Mouse (Mus musculus) MEL (cell line): ENCODE results near the gene Lpar3. TPM values are rescaled to one million over a fixed set of nuclear protein-coding genes. Genes with fewer than 3 reads are reported as not detected.

Experiments
- DNase-seq: peaks from one replicate; pipeline ENCODE4 v3.0.0; 2011; ENCODE audit warnings: low read depth, low spot score
- H3K27ac ChIP-seq: 2 replicates; pipeline ENCODE4 v1.5.1; 2012; ENCODE audit warnings: low read depth, mild to moderate bottlenecking, control low read depth, low read length, moderate library complexity; ENCODE audit not compliant: control insufficient read depth
- H3K27me3 ChIP-seq, 2 experiments: fragments of 150-350 bp in 1 of 2; sonication (generic) in 1 of 2; 2 replicates each; pipeline ENCODE4 v1.6.1; 2012; ENCODE audit warnings: low read length in 2 of 2, mild to moderate bottlenecking in 2 of 2, improper control_type of control experiment in 1 of 2, moderate library complexity in 1 of 2; ENCODE audit not compliant: insufficient read depth in 2 of 2, control insufficient read depth in 1 of 2
- H3K36me3 ChIP-seq, 2 experiments: 2 replicates each; pipeline ENCODE4 v1.6.1; 2012 to 2014; ENCODE audit warnings: low read length in 2 of 2, improper control_type of control experiment in 1 of 2, inconsistent platforms in 1 of 2, mild to moderate bottlenecking in 1 of 2; ENCODE audit not compliant: insufficient read depth in 2 of 2, control insufficient read depth in 1 of 2
- H3K4me1 ChIP-seq, 2 experiments: fragments of 150-350 bp in 1 of 2; sonication (generic) in 1 of 2; 2 replicates each; pipeline ENCODE4 v1.6.1; 2012; ENCODE audit warnings: low read length in 2 of 2, improper control_type of control experiment in 1 of 2, mild to moderate bottlenecking in 1 of 2; ENCODE audit not compliant: insufficient read depth in 2 of 2, control insufficient read depth in 1 of 2
- H3K4me3 ChIP-seq, 2 experiments: fragments of 150-350 bp in 1 of 2; sonication (generic) in 1 of 2; 2 replicates each; pipeline ENCODE4 v1.5.1; 2012; ENCODE audit warnings: low read depth in 2 of 2, low read length in 2 of 2, mild to moderate bottlenecking in 2 of 2, moderate library complexity in 2 of 2, control low read depth in 1 of 2, improper control_type of control experiment in 1 of 2; ENCODE audit not compliant: control insufficient read depth in 1 of 2, insufficient read depth in 1 of 2
- H3K79me2 ChIP-seq: 2 replicates; pipeline ENCODE4 v1.6.1; 2012; ENCODE audit warnings: mild to moderate bottlenecking, low read length, moderate library complexity; ENCODE audit not compliant: control insufficient read depth, poor library complexity, insufficient read depth
- H3K9ac ChIP-seq: 2 replicates; pipeline ENCODE4 v1.6.1; 2012; ENCODE audit warnings: low read depth, mild to moderate bottlenecking, control low read depth, low read length, moderate library complexity; ENCODE audit not compliant: control insufficient read depth, poor library complexity, severe bottlenecking
- H3K9me3 ChIP-seq: fragments of 150-350 bp; sonication (generic); replicated peaks from 2 replicates; pipeline ENCODE4 v1.6.1; 2012; ENCODE audit warnings: mild to moderate bottlenecking, low read length, improper control_type of control experiment, moderate library complexity; ENCODE audit not compliant: insufficient read depth
- CHD1 ChIP-seq: IDR thresholded peaks from 2 replicates; pipeline ENCODE4 v1.6.1; 2012; ENCODE audit warnings: low read depth, mild to moderate bottlenecking, inconsistent platforms, low read length, improper control_type of control experiment
- CHD2 ChIP-seq: IDR thresholded peaks from 2 replicates; pipeline ENCODE4 v1.6.1; 2011; ENCODE audit warnings: low read length, improper control_type of control experiment
- E2F4 ChIP-seq: IDR thresholded peaks from 2 replicates; pipeline ENCODE4 v1.6.1; 2011; ENCODE audit warnings: low read depth, low read length, improper control_type of control experiment, borderline replicate concordance
- ELF1 ChIP-seq: IDR thresholded peaks from 2 replicates; pipeline ENCODE4 v1.6.1; 2014; ENCODE audit warnings: low read depth, mild to moderate bottlenecking, inconsistent platforms, low read length, improper control_type of control experiment, moderate library complexity
- ETS1 ChIP-seq: IDR thresholded peaks from 2 replicates; pipeline ENCODE4 v1.6.1; 2012; ENCODE audit warnings: low read depth, mild to moderate bottlenecking, inconsistent platforms, low read length, improper control_type of control experiment, moderate library complexity
- GABPA ChIP-seq: IDR thresholded peaks from 2 replicates; pipeline ENCODE4 v1.6.1; 2012; ENCODE audit warnings: low read depth, mild to moderate bottlenecking, inconsistent platforms, low read length, improper control_type of control experiment, moderate library complexity
- GATA1 ChIP-seq: IDR thresholded peaks from 2 replicates; pipeline ENCODE4 v1.6.1; 2011; ENCODE audit warnings: low read depth, low read length, improper control_type of control experiment
- HCFC1 ChIP-seq: IDR thresholded peaks from 2 replicates; pipeline ENCODE4 v1.6.1; 2012; ENCODE audit warnings: low read depth, mild to moderate bottlenecking, inconsistent platforms, low read length, improper control_type of control experiment, moderate library complexity
- NELFE ChIP-seq: IDR thresholded peaks from 2 replicates; pipeline ENCODE4 v1.6.1; 2011; ENCODE audit warnings: low read depth, low read length, improper control_type of control experiment
- NRF1 ChIP-seq: IDR thresholded peaks from 2 replicates; pipeline ENCODE4 v1.6.1; 2014; ENCODE audit warnings: low read depth, mild to moderate bottlenecking, inconsistent platforms, low read length, improper control_type of control experiment, moderate library complexity; ENCODE audit not compliant: poor library complexity, insufficient read depth, severe bottlenecking
- POLR2AphosphoS2 ChIP-seq: IDR thresholded peaks from 2 replicates; pipeline ENCODE4 v1.6.1; 2011; ENCODE audit warnings: low read length, improper control_type of control experiment
- RAD21 ChIP-seq: IDR thresholded peaks from 2 replicates; pipeline ENCODE4 v1.6.1; 2011; ENCODE audit warnings: mild to moderate bottlenecking, low read depth, low read length, improper control_type of control experiment
- SMC3 ChIP-seq: IDR thresholded peaks from 2 replicates; pipeline ENCODE4 v1.6.1; 2011; ENCODE audit warnings: low read depth, low read length, improper control_type of control experiment
- TAL1 ChIP-seq: IDR thresholded peaks from 2 replicates; pipeline ENCODE4 v1.6.1; 2012; ENCODE audit warnings: mild to moderate bottlenecking, inconsistent platforms, low read length, moderate library complexity, mixed read lengths
- TBP ChIP-seq: IDR thresholded peaks from 2 replicates; pipeline ENCODE4 v1.8.0; 2011; ENCODE audit warnings: low read depth, low read length, improper control_type of control experiment
- TCF12 ChIP-seq: IDR thresholded peaks from 2 replicates; pipeline ENCODE4 v1.6.1; 2014; ENCODE audit warnings: low read depth, mild to moderate bottlenecking, inconsistent platforms, low read length, improper control_type of control experiment, moderate library complexity
- UBTF ChIP-seq: IDR thresholded peaks from 2 replicates; pipeline ENCODE4 v1.6.1; 2012; ENCODE audit warnings: low read depth, mild to moderate bottlenecking, inconsistent platforms, low read length, improper control_type of control experiment, moderate library complexity, borderline replicate concordance; ENCODE audit not compliant: insufficient read depth
- ZKSCAN1 ChIP-seq: IDR thresholded peaks from 2 replicates; pipeline ENCODE4 v1.6.1; 2012; ENCODE audit warnings: low read depth, mild to moderate bottlenecking, inconsistent platforms, low read length, improper control_type of control experiment, moderate library complexity
- ZNF384 ChIP-seq: IDR thresholded peaks from 2 replicates; pipeline ENCODE4 v1.6.1; 2012; ENCODE audit warnings: low read depth, mild to moderate bottlenecking, inconsistent platforms, low read length, improper control_type of control experiment
- polyA plus RNA-seq, 2 experiments: library from polyadenylated mRNA; stranded (reverse) in 1 of 2; unstranded in 1 of 2; fragments of >175 nt in 1 of 2; fragments of >200 nt in 1 of 2; gene quantifications; 2 replicates each; pipeline versions ENCODE4 v1.2.1 to v1.2.4; 2012; ENCODE audit warnings: low replicate concordance in 2 of 2, low read depth in 1 of 2; ENCODE audit not compliant: insufficient read length in 2 of 2, insufficient read depth in 1 of 2, missing spikeins in 1 of 2
- total RNA-seq: library from RNA; depleted of rRNA; stranded (reverse); fragments of 300-350 nt; gene quantifications from 2 replicates; pipeline ENCODE4 v1.2.3, GENCODE M21; 2012; rRNA removed

Lpar3 gene
- not detected in 2 replicates for total RNA-seq
- not detected for polyA plus RNA-seq

- Histone ChIP-seq H3K36me3 (no peaks in the 10 kb centered on the region; a peak in 1 of 4 replicates), H3K27ac (no peak within 1 kb of the TSS), H3K9ac (no peak within 1 kb of the TSS), H3K4me3 (no peak within 1 kb of the TSS), H3K4me1 (no peaks in the 10 kb centered on the region), H3K9me3 (no peaks in the 10 kb centered on the region), H3K27me3 (no peaks in the 10 kb centered on the region), H3K79me2 (no peaks in the 10 kb centered on the region)
- no peak for TF ChIP-seq GATA1
- TF ChIP-seq NELFE, result no peak
- DNase-seq, result no peak
These were observed at the start of gene Lpar3 for GRCm38 (mm10) chr3:146220776-146221486. Gene Lpar3 (plus strand): TSS chr3:146220963.

GRCm38 (mm10) chr3:146173030-146173429 is 47.7 kb upstream of the Lpar3 start:
- Histone ChIP-seq H3K4me3 (no peak overlapping the region), H3K27me3 (no peaks in the 10 kb centered on the region), H3K9me3 (no peaks in the 10 kb centered on the region), H3K36me3 (no peaks in the 10 kb centered on the region), H3K27ac (no peak overlapping the region), H3K79me2 (no peaks in the 10 kb centered on the region), H3K9ac (no peak overlapping the region), H3K4me1 (no peaks in the 10 kb centered on the region)
- TF ChIP-seq GATA1 (no peak), E2F4 (no peak), ZNF384 (no peak), POLR2AphosphoS2 (no peak), GABPA (no peak), TCF12 (no peak), TBP (no peak), HCFC1 (no peak), UBTF (no peak), SMC3 (no peak), CHD1 (no peak), RAD21 (no peak), ELF1 (no peak), TAL1 (no peak), ZKSCAN1 (no peak), ETS1 (no peak), NRF1 (no peak), CHD2 (no peak)
- DNase-seq, result no peak
